Mouse (Mus musculus): ENCODE measurements around the gene AC170998.1. TPM values are rescaled to one million over a fixed set of nuclear protein-coding genes. Genes with fewer than 3 reads are reported as not detected.
A peak's percentile ranks its signal among the peaks of the same experiment; 100 is the strongest.

AC170998.1 gene
- polyA plus RNA-seq (2012; rRNA removed), result 0.28 and 0.81 TPM in 2 replicates

GRCm38 (mm10) chr17:28725783-28726182 lies at the start of gene AC170998.1:
Gene AC170998.1, plus strand, starts transcription at chr17:28726083.
- no peak for DNase-seq (ENCODE audit: low read depth in 1 of 2, low spot score in 2 of 2)
- TF ChIP-seq CTCF (IDR thresholded peaks at IDR 0.05; ENCODE audit: extremely low read depth, insufficient read depth, insufficient read length, insufficient replicate concordance) (no peak), POLR2A (IDR thresholded peaks at IDR 0.05; ENCODE audit: low read depth, low read length) (no peak)
- 90% methylated on average over 4 of the region's 4 CpGs for WGBS
- Histone ChIP-seq H3K4me3 (ENCODE audit: extremely low read depth, insufficient read depth, insufficient read length) (no peak within 1 kb of the TSS), H3K27ac (ENCODE audit: insufficient read depth, low read length) (no peak within 1 kb of the TSS), H3K27me3 (ENCODE audit: control insufficient read depth, insufficient read depth, low read length) (no peaks in the 10 kb centered on the region), H3K4me1 (ENCODE audit: control insufficient read depth, insufficient read depth, insufficient read length) (no peaks in the 10 kb centered on the region), H3K36me3 (ENCODE audit: control insufficient read depth, insufficient read depth, low read length) (peaks cover 32% of the 10 kb centered on the region)

DNA sequence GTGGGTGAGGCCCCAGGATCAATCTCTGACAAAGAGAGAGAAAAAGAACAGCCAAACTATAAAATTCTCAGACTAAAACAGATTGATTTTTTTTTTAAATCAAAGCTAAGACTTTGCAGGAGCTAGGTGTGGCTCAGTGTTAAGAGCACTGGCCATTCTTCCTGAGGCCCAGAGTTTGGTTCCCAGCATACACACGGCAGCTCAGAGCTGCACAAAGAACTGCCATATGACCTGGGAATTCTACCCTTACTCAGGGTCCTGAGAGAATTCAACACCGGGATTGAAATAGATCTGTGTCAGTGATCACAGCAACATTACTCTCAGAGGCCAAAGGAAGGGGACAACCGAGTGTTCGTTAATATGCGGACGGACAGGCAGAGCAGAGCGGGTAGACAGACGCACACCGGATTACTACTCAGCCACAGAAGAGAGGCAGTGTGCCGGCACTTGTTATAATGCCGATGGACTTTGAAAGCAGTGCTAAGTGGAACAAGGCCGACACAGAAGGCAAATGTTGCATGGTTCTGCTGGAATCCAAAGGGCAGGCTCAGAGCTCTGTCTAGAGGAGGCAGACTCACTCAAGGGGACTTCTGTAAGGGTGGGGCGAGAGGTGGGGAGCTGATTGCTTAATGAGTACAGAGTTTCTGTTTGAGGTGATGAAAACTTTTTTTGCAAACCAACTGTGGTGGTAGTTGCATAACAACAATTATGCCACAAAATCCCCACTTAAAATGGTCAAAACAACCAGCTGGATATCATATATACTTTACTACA lies 43.4 kb upstream of the AC170998.1 start:
- H3K27ac ChIP-seq (ENCODE audit: insufficient read depth, low read length), result no peak overlapping the region
- no peaks in the 10 kb centered on the region for H3K27me3 ChIP-seq (ENCODE audit: control insufficient read depth, insufficient read depth, low read length)
- TF ChIP-seq CTCF (IDR thresholded peaks at IDR 0.05; ENCODE audit: extremely low read depth, insufficient read depth, insufficient read length, insufficient replicate concordance), result no peak
- TF ChIP-seq POLR2A (IDR thresholded peaks at IDR 0.05; ENCODE audit: low read depth, low read length), result no peak
- no peaks in the 10 kb centered on the region for H3K4me1 ChIP-seq (ENCODE audit: control insufficient read depth, insufficient read depth, insufficient read length)
- H3K36me3 ChIP-seq (ENCODE audit: control insufficient read depth, insufficient read depth, low read length), result no peaks in the 10 kb centered on the region
- 91% methylated on average over 13 of the region's 13 CpGs for WGBS
- DNase-seq (ENCODE audit: low read depth in 1 of 2, low spot score in 2 of 2), result no peak
- H3K4me3 ChIP-seq (ENCODE audit: extremely low read depth, insufficient read depth, insufficient read length), result no peak overlapping the region

DNA sequence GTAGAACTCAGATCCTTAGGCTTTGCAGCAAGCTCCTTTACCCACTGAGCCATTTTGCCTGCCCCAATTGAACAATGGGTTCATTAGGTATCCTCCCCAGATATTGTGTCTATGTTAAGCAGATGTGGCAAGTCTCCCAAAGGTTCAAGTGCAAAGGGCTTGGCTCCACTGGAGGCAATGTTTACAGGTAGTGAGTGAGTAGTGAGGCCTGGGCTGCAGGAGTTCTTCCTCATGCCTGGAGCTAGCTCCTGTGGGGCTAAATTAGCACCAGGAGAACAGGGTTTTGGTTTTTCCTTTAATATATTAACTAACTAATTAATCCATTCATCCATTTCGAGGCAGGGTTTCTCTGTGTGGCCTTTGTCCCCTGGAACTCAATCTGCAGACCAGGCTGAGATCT lies 42.3 kb upstream of the AC170998.1 start:
- Histone ChIP-seq H3K4me3 (ENCODE audit: extremely low read depth, insufficient read depth, insufficient read length) (no peak overlapping the region), H3K36me3 (ENCODE audit: control insufficient read depth, insufficient read depth, low read length) (no peaks in the 10 kb centered on the region), H3K27ac (ENCODE audit: insufficient read depth, low read length) (no peak overlapping the region), H3K4me1 (ENCODE audit: control insufficient read depth, insufficient read depth, insufficient read length) (no peaks in the 10 kb centered on the region), H3K27me3 (ENCODE audit: control insufficient read depth, insufficient read depth, low read length) (no peaks in the 10 kb centered on the region)
- WGBS, result 86% methylated on average over 1 of the region's 1 CpGs
- TF ChIP-seq CTCF (IDR thresholded peaks at IDR 0.05; ENCODE audit: extremely low read depth, insufficient read depth, insufficient read length, insufficient replicate concordance), result no peak
- no peak for TF ChIP-seq POLR2A (IDR thresholded peaks at IDR 0.05; ENCODE audit: low read depth, low read length)
- DNase-seq (ENCODE audit: low read depth in 1 of 2, low spot score in 2 of 2), result no peak

DNA sequence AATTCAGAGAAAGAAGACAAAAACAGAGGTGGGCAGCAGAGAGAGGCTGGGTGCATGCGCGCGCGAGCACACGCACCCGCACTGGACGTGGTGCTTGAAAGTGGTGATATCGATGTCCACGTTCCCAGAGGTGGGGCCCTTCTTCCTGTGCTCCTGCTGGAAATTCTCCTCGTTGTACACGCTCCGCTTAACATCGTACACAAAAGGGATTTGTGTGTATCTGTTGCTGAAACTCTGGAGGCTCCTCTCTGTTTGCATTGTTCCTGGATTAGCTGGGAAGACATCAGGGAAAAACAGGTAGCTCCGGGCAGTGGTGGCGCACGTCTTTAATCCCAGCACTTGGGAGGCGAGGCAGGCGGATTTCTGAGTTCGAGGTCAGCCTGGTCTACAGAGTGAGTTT lies 41.3 kb upstream of the AC170998.1 start:
- DNase-seq (ENCODE audit: low read depth in 1 of 2, low spot score in 2 of 2), result no peak

DNA sequence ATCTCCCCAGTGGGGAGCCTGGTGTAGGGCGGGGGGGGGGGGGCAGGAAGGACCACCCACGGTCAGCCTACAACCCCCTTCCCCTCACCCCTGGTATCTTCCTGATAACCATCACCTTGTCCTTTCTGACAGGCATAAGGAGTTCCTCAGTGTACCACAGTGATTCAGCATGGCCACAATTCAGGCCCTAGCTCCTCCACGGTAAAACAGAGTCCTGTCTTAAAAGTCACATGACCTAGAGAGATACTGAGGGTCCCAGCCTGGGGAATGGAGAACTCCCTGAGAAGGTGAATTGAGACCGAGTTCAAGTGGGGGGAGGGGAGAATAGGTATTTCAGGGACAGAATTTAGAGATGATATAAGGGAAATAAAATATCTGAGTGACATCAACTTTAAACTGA lies 38.5 kb upstream of the AC170998.1 start:
- Histone ChIP-seq H3K27ac (ENCODE audit: insufficient read depth, low read length) (no peak overlapping the region), H3K4me1 (ENCODE audit: control insufficient read depth, insufficient read depth, insufficient read length) (peaks cover 7% of the 10 kb centered on the region), H3K27me3 (ENCODE audit: control insufficient read depth, insufficient read depth, low read length) (peaks cover 7% of the 10 kb centered on the region; the same call in 1 of the 2 replicates), H3K36me3 (ENCODE audit: control insufficient read depth, insufficient read depth, low read length) (no peaks in the 10 kb centered on the region), H3K4me3 (ENCODE audit: extremely low read depth, insufficient read depth, insufficient read length) (no peak overlapping the region)
- 23% methylated on average over 4 of the region's 4 CpGs for WGBS
- TF ChIP-seq CTCF (IDR thresholded peaks at IDR 0.05; ENCODE audit: extremely low read depth, insufficient read depth, insufficient read length, insufficient replicate concordance) (no peak), POLR2A (IDR thresholded peaks at IDR 0.05; ENCODE audit: low read depth, low read length) (no peak)
- no peak for DNase-seq (ENCODE audit: low read depth in 1 of 2, low spot score in 2 of 2)

More for the DNA sequence above, 41.3 kb upstream of the AC170998.1 start:
- TF ChIP-seq POLR2A (IDR thresholded peaks at IDR 0.05; ENCODE audit: low read depth, low read length) (no peak), CTCF (IDR thresholded peaks at IDR 0.05; ENCODE audit: extremely low read depth, insufficient read depth, insufficient read length, insufficient replicate concordance) (no peak)
- H3K36me3 ChIP-seq (ENCODE audit: control insufficient read depth, insufficient read depth, low read length), result no peaks in the 10 kb centered on the region
- H3K4me1 ChIP-seq (ENCODE audit: control insufficient read depth, insufficient read depth, insufficient read length), result peaks cover 3% of the 10 kb centered on the region
- H3K27me3 ChIP-seq (ENCODE audit: control insufficient read depth, insufficient read depth, low read length), result peaks cover 2% of the 10 kb centered on the region; the same call in 1 of the 2 replicates
- H3K4me3 ChIP-seq (ENCODE audit: extremely low read depth, insufficient read depth, insufficient read length), result no peak overlapping the region
- 93% methylated on average over 19 of the region's 19 CpGs for WGBS
- no peak overlapping the region for H3K27ac ChIP-seq (ENCODE audit: insufficient read depth, low read length)

DNA sequence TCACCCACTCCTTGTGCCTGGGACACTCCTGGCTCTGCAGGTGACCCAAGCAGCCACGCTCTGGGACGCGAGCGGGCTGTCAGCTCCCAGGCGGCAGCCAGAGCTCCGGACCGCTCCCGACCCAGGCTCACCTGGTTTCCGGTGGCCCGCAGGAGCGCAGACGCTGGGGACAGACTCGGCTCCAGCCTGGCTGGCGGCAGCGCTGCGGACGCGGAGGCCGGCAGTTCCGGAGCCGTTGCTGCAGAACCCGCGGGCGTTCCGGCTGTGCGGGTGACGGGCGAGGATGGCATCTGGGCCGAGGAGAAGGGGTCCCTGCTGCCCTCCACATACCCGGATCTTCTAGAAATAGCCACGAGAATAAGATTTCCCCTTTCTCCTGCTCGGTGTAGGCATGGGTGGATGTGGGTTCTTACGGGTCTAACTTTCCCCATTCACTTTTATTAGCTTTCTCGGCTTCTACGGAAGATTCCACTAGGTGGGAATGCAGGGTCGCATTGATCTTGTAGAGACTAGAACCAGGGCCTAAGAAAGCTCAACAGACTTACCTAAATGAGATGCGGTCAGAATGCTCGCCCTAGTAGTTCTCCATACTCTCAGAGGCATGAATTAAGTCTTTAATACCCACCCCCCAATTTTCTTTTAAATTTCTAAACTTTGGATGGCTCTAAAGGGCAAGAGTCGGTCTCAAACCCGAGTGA lies 36.1 kb upstream of the AC170998.1 start, which contains the start of gene Slc26a8:
Gene Slc26a8 (minus strand): TSS at position 648 of the 698 bp plus-strand sequence.
- peak in 1 of 2 experiments; percentile 4 for DNase-seq (ENCODE audit: low read depth in 1 of 2, low spot score in 2 of 2)
- no peak for TF ChIP-seq CTCF (IDR thresholded peaks at IDR 0.05; ENCODE audit: extremely low read depth, insufficient read depth, insufficient read length, insufficient replicate concordance)
- no peak for TF ChIP-seq POLR2A (IDR thresholded peaks at IDR 0.05; ENCODE audit: low read depth, low read length)
- H3K4me3 ChIP-seq (ENCODE audit: extremely low read depth, insufficient read depth, insufficient read length), result peak within 1 kb of the TSS; percentile 53
- peaks cover 7% of the 10 kb centered on the region; the same call in 1 of the 2 replicates for H3K27me3 ChIP-seq (ENCODE audit: control insufficient read depth, insufficient read depth, low read length)
- peaks cover 11% of the 10 kb centered on the region for H3K4me1 ChIP-seq (ENCODE audit: control insufficient read depth, insufficient read depth, insufficient read length)
- H3K27ac ChIP-seq (ENCODE audit: insufficient read depth, low read length), result peak within 1 kb of the TSS; percentile 61
- H3K36me3 ChIP-seq (ENCODE audit: control insufficient read depth, insufficient read depth, low read length), result 0 out of 2 replicates have a peak, but pooled peaks cover 2% of the 10 kb centered on the region
- WGBS, result 11% methylated on average over 40 of the region's 40 CpGs

All from spleen, adult 2 months (tissue).